8 mouse cellular contexts compared by ENCODE assay signal in genomic region chr1:186712802-186713471, GRCm38 (mm10). TPM values are rescaled to one million over a fixed set of nuclear protein-coding genes. Genes with fewer than 3 reads are reported as not detected.
DNase-seq lines count a peak whose midpoint lies in the region; ATAC-seq and TF ChIP-seq lines count a peak whose summit lies in the region.
"Had no signal": no experiment of that assay in that cellular context is flagged by ENCODE, and none has a peak within 500 bp of the region (broad histone marks: within the 10 kb centered on the region; RNA-seq: fewer than 3 reads in every experiment).

No protein-coding gene starts in this region.

- H3K79me3 ChIP-seq in C2C12 (ENCODE audit: low read depth) = no peaks in the 10 kb centered on the region

- no peak overlapping the region for H3K9ac ChIP-seq in kidney, embryonic 15.5 days
- H3K9ac ChIP-seq in ES-E14 (ENCODE audit: insufficient read depth, low read depth, low read length, poor library complexity, severe bottlenecking) = no peak overlapping the region
- no peak overlapping the region for H3K9ac ChIP-seq in embryonic facial prominence, embryonic 14.5 days (ENCODE audit: low read depth, low read length)
- H3K9ac ChIP-seq: limb, embryonic 12.5 days had no signal

- no peak overlapping the region for H3K4me2 ChIP-seq in kidney, embryonic 15.5 days
- H3K4me2 ChIP-seq in embryonic facial prominence, embryonic 14.5 days (ENCODE audit: low read depth, low read length) = no peak overlapping the region
- H3K4me2 ChIP-seq: limb, embryonic 12.5 days had no signal

- peak; percentile 6 for TF ChIP-seq CTCF in C2C12 (IDR thresholded peaks at IDR 0.05; ENCODE audit: control insufficient read depth, insufficient read depth, insufficient read length)

- peak; percentile 56 for DNase-seq in kidney, postnatal 14 days
- DNase-seq in ES-E14 (ENCODE audit: low read depth, low spot score) = no peak
- peak; percentile 60 for DNase-seq in embryonic facial prominence, embryonic 14.5 days (ENCODE audit: low spot score)
- DNase-seq in lung, postnatal 36 days = peak; percentile 72

- H3K27ac ChIP-seq in kidney, embryonic 15.5 days = no peak overlapping the region
- no peak overlapping the region for H3K27ac ChIP-seq in ES-E14 (ENCODE audit: insufficient read depth, low read depth, low read length, poor library complexity, severe bottlenecking)
- H3K27ac ChIP-seq in embryonic facial prominence, embryonic 14.5 days (replicated peaks; ENCODE audit: low read depth, low read length) = no peak overlapping the region
- H3K27ac ChIP-seq: limb, embryonic 12.5 days had no signal

- H3K36me3 ChIP-seq in kidney, embryonic 15.5 days = peaks cover 21% of the 10 kb centered on the region
- H3K36me3 ChIP-seq in C2C12 (ENCODE audit: control insufficient read depth, insufficient read depth) (peaks cover 22% of the 10 kb centered on the region), ES-E14 (ENCODE audit: control insufficient read depth, insufficient read depth, low read length, poor library complexity, severe bottlenecking) (peaks cover 7% of the 10 kb centered on the region)
- H3K36me3 ChIP-seq in embryonic facial prominence, embryonic 14.5 days (ENCODE audit: control insufficient read depth, insufficient read depth, low read length) = peaks cover 11% of the 10 kb centered on the region; the same call in 1 of the 2 replicates

- H3K9me3 ChIP-seq in kidney, embryonic 15.5 days (replicated peaks) = no peaks in the 10 kb centered on the region
- H3K9me3 ChIP-seq in ES-E14 (ENCODE audit: control insufficient read depth, insufficient read depth, low read depth, low read length) = no peaks in the 10 kb centered on the region
- H3K9me3 ChIP-seq in embryonic facial prominence, embryonic 14.5 days (ENCODE audit: control insufficient read depth, low read length) = 0 out of 2 replicates have a peak, but pooled peaks cover 2% of the 10 kb centered on the region
- H3K9me3 ChIP-seq: limb, embryonic 12.5 days had no signal

- in situ Hi-C loops in ES-E14 (cut with MboI; ENCODE audit: low sequenced_read_pairs in 2 of 2, unreplicated experiment in 2 of 2) = loop anchor here (25.0 kb wide), 3 partner anchors 251 to 1176 kb away; no protein-coding TSS in a partner anchor

- no peak overlapping the region for H3K4me3 ChIP-seq in kidney, embryonic 15.5 days (replicated peaks)
- H3K4me3 ChIP-seq in C2C12 (ENCODE audit: insufficient read depth, poor library complexity, severe bottlenecking) (no peak overlapping the region), ES-E14 (ENCODE audit: insufficient read depth in 1 of 2, low read depth in 1 of 2, low read length in 2 of 2, poor library complexity in 1 of 2, severe bottlenecking in 1 of 2) (no peak overlapping the region)
- no peak overlapping the region for H3K4me3 ChIP-seq in embryonic facial prominence, embryonic 14.5 days (ENCODE audit: low read depth, low read length)
- H3K4me3 ChIP-seq: limb, embryonic 12.5 days had no signal

- WGBS in kidney, embryonic 15.5 days = under 1% methylated on average over 3 of the region's 3 CpGs
- WGBS in embryonic facial prominence, embryonic 14.5 days = under 1% methylated on average over 3 of the region's 3 CpGs

- no peak for ATAC-seq in kidney, embryonic 15.5 days (replicated peaks; ENCODE audit: low FRiP score)
- ATAC-seq in embryonic facial prominence, embryonic 14.5 days (ENCODE audit: low read depth) = no peak
- no peak for ATAC-seq in erythroid progenitor cell, adult 5-6 weeks (replicated peaks; ENCODE audit: low FRiP score, poor library complexity, severe bottlenecking)

- H3K4me1 ChIP-seq in kidney, embryonic 15.5 days = 0 out of 2 replicates have a peak, but pooled peaks cover 4% of the 10 kb centered on the region
- H3K4me1 ChIP-seq in ES-E14 (ENCODE audit: control insufficient read depth in 2 of 2, insufficient read depth in 2 of 2, low read length in 2 of 2, poor library complexity in 1 of 2) = no peaks in the 10 kb centered on the region
- no peaks in the 10 kb centered on the region for H3K4me1 ChIP-seq in embryonic facial prominence, embryonic 14.5 days (ENCODE audit: control insufficient read depth, insufficient read depth, low read length)

- H3K79me2 ChIP-seq in C2C12 (ENCODE audit: control insufficient read depth, insufficient read depth) = no peaks in the 10 kb centered on the region

- no peak overlapping the region for H3ac ChIP-seq in C2C12 (ENCODE audit: control insufficient read depth, insufficient read length, low read depth)

- H3K27me3 ChIP-seq in kidney, embryonic 15.5 days = no peaks in the 10 kb centered on the region
- H3K27me3 ChIP-seq in C2C12 (ENCODE audit: control insufficient read depth, insufficient read depth, insufficient read length) = no peaks in the 10 kb centered on the region
- H3K27me3 ChIP-seq in embryonic facial prominence, embryonic 14.5 days (replicated peaks; ENCODE audit: control insufficient read depth, insufficient read depth, low read length) = no peaks in the 10 kb centered on the region
- H3K27me3 ChIP-seq: limb, embryonic 12.5 days had no signal

TF ChIP-seq in C2C12, 6 proteins besides CTCF, POLR2A, EP300 and RAD21:
- peak; percentile 68 for TF ChIP-seq CEBPB (IDR thresholded peaks at IDR 0.05; ENCODE audit: low read depth)
- TF ChIP-seq FOSL1 (IDR thresholded peaks at IDR 0.05; ENCODE audit: insufficient read depth, low read length, poor library complexity, severe bottlenecking) = no peak
- no peak for TF ChIP-seq USF1 (IDR thresholded peaks at IDR 0.05; ENCODE audit: low read depth)

TF ChIP-seq in ES-E14, 5 proteins besides CTCF, POLR2A, EP300 and RAD21:
- TF ChIP-seq ZC3H11A (IDR thresholded peaks at IDR 0.05; ENCODE audit: borderline replicate concordance, low read depth, low read length) = peak; percentile 77
- TF ChIP-seq MAFK (IDR thresholded peaks at IDR 0.05; ENCODE audit: insufficient read depth, low read depth, low read length) = no peak
- TF ChIP-seq ZNF384 (IDR thresholded peaks at IDR 0.05; ENCODE audit: low read depth, low read length) = no peak
- TF ChIP-seq CHD2 (IDR thresholded peaks at IDR 0.05; ENCODE audit: low read depth, low read length) = no peak
- TF ChIP-seq HCFC1 (IDR thresholded peaks at IDR 0.05; ENCODE audit: borderline replicate concordance, insufficient read depth, low read length) = no peak

RNA-seq across cellular contexts. Expression of gene Tgfb2, which starts 7.1 kb away (rescaled TPM):
- 16.4 and 23.5 TPM in 2 replicates for polyA plus RNA-seq in kidney, embryonic 15.5 days (2015; fragmentation: Nextera tagmentation; extraction: Ambion mirVana)
- 1.8 TPM for polyA plus RNA-seq in C2C12 (2012; fragmentation: generic; extraction: Trizol)
- total RNA-seq in ES-E14 (2012; rRNA removed) = 5.9 and 10.4 TPM in 2 replicates
- 47.8 and 67.6 TPM in 2 replicates for polyA plus RNA-seq in embryonic facial prominence, embryonic 14.5 days (2014; fragmentation: Nextera tagmentation; extraction: Ambion mirVana)
- not detected in 2 replicates for total RNA-seq in erythroid progenitor cell, adult 5-6 weeks (2015; ENCODE audit: low replicate concordance)
- total RNA-seq in erythroid progenitor cell, adult 5-6 weeks (2017; ENCODE audit: low replicate concordance) = not detected in 2 replicates

RNA-seq across cellular contexts. Expression of gene Rrp15, which starts 36.2 kb away (rescaled TPM):
- polyA plus RNA-seq in kidney, embryonic 15.5 days (2015; fragmentation: Nextera tagmentation; extraction: Ambion mirVana) = 72.6 and 75.5 TPM in 2 replicates
- polyA plus RNA-seq in C2C12 (2012; fragmentation: generic; extraction: Trizol) = 31.0 TPM
- total RNA-seq in ES-E14 (2012; rRNA removed) = 67.3 and 93.6 TPM in 2 replicates
- 59.7 and 61.5 TPM in 2 replicates for polyA plus RNA-seq in embryonic facial prominence, embryonic 14.5 days (2014; fragmentation: Nextera tagmentation; extraction: Ambion mirVana)
- 10.9 and 14.1 TPM in 2 replicates for total RNA-seq in erythroid progenitor cell, adult 5-6 weeks (2015; ENCODE audit: low replicate concordance)
- total RNA-seq in erythroid progenitor cell, adult 5-6 weeks (2017; ENCODE audit: low replicate concordance) = 13.6 and 15.4 TPM in 2 replicates
